Mouse (Mus musculus): ENCODE data around the gene Wdr73. TPM values are rescaled to one million over a fixed set of nuclear protein-coding genes. Genes with fewer than 3 reads are reported as not detected.

Wdr73 gene
- total and polyA plus RNA-seq, 3 experiments = 42.4 to 55.7 (median 48.1) TPM

- 0 out of 2 replicates have a peak, but pooled peaks cover 2% of the 10 kb centered on the region for H3K79me2 ChIP-seq (replicated peaks; ENCODE audit: control insufficient read depth, extremely low read depth, insufficient read depth, poor library complexity, severe bottlenecking)
- peaks cover 0 to 19% of the 10 kb centered on the region in 2 experiments; a peak in 2 of 4 replicates for H3K4me1 ChIP-seq (ENCODE audit: control insufficient read depth in 1 of 2, insufficient read depth in 2 of 2)
- H3K36me3 ChIP-seq (replicated peaks in 1 of 2; ENCODE audit: control insufficient read depth in 1 of 2, insufficient read depth in 1 of 2, low read length in 1 of 2) = peaks cover 61 to 82% of the 10 kb centered on the region in 2 experiments
- no peak overlapping the region for H3K4me2 ChIP-seq (ENCODE audit: insufficient read depth, low read depth, poor library complexity, severe bottlenecking)
- no peaks in the 10 kb centered on the region for H3K9me3 ChIP-seq (replicated peaks; ENCODE audit: low read length)
- no peaks in the 10 kb centered on the region for H3K27me3 ChIP-seq (replicated peaks)
- dilution Hi-C loops (cut with MboI; ENCODE audit: extremely low pct_ligation_motif_present, extremely low pct_unique_long_range_greater_than_20kb, low sequenced_read_pairs) (no loop called here), in situ Hi-C loops (cut with MboI; ENCODE audit: low pct_ligation_motif_present, low pct_unique_long_range_greater_than_20kb, low sequenced_read_pairs) (no loop called here)
- H3K4me3 ChIP-seq (replicated peaks in 1 of 3; ENCODE audit: low read depth in 2 of 3, low read length in 2 of 3, poor library complexity in 1 of 3) = no peak overlapping the region
- DNase-seq (ENCODE audit: extremely low read depth) = no peak
- TF ChIP-seq POLR2A (IDR thresholded peaks at IDR 0.05; ENCODE audit: low read depth, low read length) (no peak), ZC3H11A (IDR thresholded peaks at IDR 0.05; ENCODE audit: low read depth, low read length) (no peak), CHD2 (IDR thresholded peaks at IDR 0.05; ENCODE audit: low read length) (no peak), SIN3A (IDR thresholded peaks at IDR 0.05; ENCODE audit: low read length) (no peak)
- no peak overlapping the region for H3K9ac ChIP-seq (ENCODE audit: insufficient read depth, low read depth)
- no peak overlapping the region for H3K27ac ChIP-seq (ENCODE audit: insufficient read depth, low read depth)
Measured at GRCm38 (mm10) chr7:80917916-80918465, 16.9 kb upstream of the Wdr73 start.

GRCm38 (mm10) chr7:80912496-80912895 is 11.4 kb upstream of the Wdr73 start:
- Histone ChIP-seq H3K4me1 (ENCODE audit: control insufficient read depth in 1 of 2, insufficient read depth in 2 of 2) (0 out of 4 replicates have a peak, but pooled peaks cover 3 to 5% of the 10 kb centered on the region in 2 experiments), H3K9me3 (replicated peaks; ENCODE audit: low read length) (no peaks in the 10 kb centered on the region), H3K27me3 (replicated peaks) (no peaks in the 10 kb centered on the region), H3K27ac (ENCODE audit: insufficient read depth, low read depth) (no peak overlapping the region), H3K9ac (ENCODE audit: insufficient read depth, low read depth) (no peak overlapping the region), H3K79me2 (replicated peaks; ENCODE audit: control insufficient read depth, extremely low read depth, insufficient read depth, poor library complexity, severe bottlenecking) (no peaks in the 10 kb centered on the region), H3K4me3 (replicated peaks in 1 of 3; ENCODE audit: low read depth in 2 of 3, low read length in 2 of 3, poor library complexity in 1 of 3) (no peak overlapping the region), H3K36me3 (replicated peaks in 1 of 2; ENCODE audit: control insufficient read depth in 1 of 2, insufficient read depth in 1 of 2, low read length in 1 of 2) (peaks cover 58 to 84% of the 10 kb centered on the region in 2 experiments), H3K4me2 (ENCODE audit: insufficient read depth, low read depth, poor library complexity, severe bottlenecking) (no peak overlapping the region)
- in situ Hi-C loops (cut with MboI; ENCODE audit: low pct_ligation_motif_present, low pct_unique_long_range_greater_than_20kb, low sequenced_read_pairs) (no loop called here), dilution Hi-C loops (cut with MboI; ENCODE audit: extremely low pct_ligation_motif_present, extremely low pct_unique_long_range_greater_than_20kb, low sequenced_read_pairs) (no loop called here)
- DNase-seq (ENCODE audit: extremely low read depth) = no peak
- TF ChIP-seq HCFC1 (IDR thresholded peaks at IDR 0.05; ENCODE audit: low read depth, low read length) (no peak), CHD2 (IDR thresholded peaks at IDR 0.05; ENCODE audit: low read length) (no peak), EP300 (IDR thresholded peaks at IDR 0.05; ENCODE audit: low read length) (no peak)

- no peaks in the 10 kb centered on the region for H3K9me3 ChIP-seq (replicated peaks; ENCODE audit: low read length)
- H3K27ac ChIP-seq (ENCODE audit: insufficient read depth, low read depth) = no peak overlapping the region
- H3K36me3 ChIP-seq (replicated peaks in 1 of 2; ENCODE audit: control insufficient read depth in 1 of 2, insufficient read depth in 1 of 2, low read length in 1 of 2) = peaks cover 58 to 84% of the 10 kb centered on the region in 2 experiments
- peak; percentile 54 for DNase-seq (ENCODE audit: extremely low read depth)
- H3K27me3 ChIP-seq (replicated peaks) = no peaks in the 10 kb centered on the region
- in situ Hi-C loops (cut with MboI; ENCODE audit: low pct_ligation_motif_present, low pct_unique_long_range_greater_than_20kb, low sequenced_read_pairs) = no loop called here
- no peak overlapping the region for H3K4me2 ChIP-seq (ENCODE audit: insufficient read depth, low read depth, poor library complexity, severe bottlenecking)
- no peak for TF ChIP-seq BHLHE40 (IDR thresholded peaks at IDR 0.05; ENCODE audit: low read depth, low read length)
- no peak overlapping the region for H3K9ac ChIP-seq (ENCODE audit: insufficient read depth, low read depth)
- H3K79me2 ChIP-seq (replicated peaks; ENCODE audit: control insufficient read depth, extremely low read depth, insufficient read depth, poor library complexity, severe bottlenecking) = no peaks in the 10 kb centered on the region
- no peak overlapping the region for H3K4me3 ChIP-seq (replicated peaks in 1 of 3; ENCODE audit: low read depth in 2 of 3, low read length in 2 of 3, poor library complexity in 1 of 3)
- 0 out of 4 replicates have a peak, but pooled peaks cover 3 to 5% of the 10 kb centered on the region in 2 experiments for H3K4me1 ChIP-seq (ENCODE audit: control insufficient read depth in 1 of 2, insufficient read depth in 2 of 2)
- dilution Hi-C loops (cut with MboI; ENCODE audit: extremely low pct_ligation_motif_present, extremely low pct_unique_long_range_greater_than_20kb, low sequenced_read_pairs) = no loop called here
Measured at GRCm38 (mm10) chr7:80911053-80911452, 10.0 kb upstream of the Wdr73 start.

All from CH12.LX (cell line).